Mouse (Mus musculus) liver, adult 2 months (tissue): ENCODE measurements at regions not wholly inside any gene's neighbourhood (a gene's known extent, or its start where the extent isn't known, plus 50 kb on each side); places are given as distances from the start of the nearest gene placed in this dataset.

Experiments
- DNase-seq: peaks from one replicate; pipeline ENCODE4 v3.0.0-alpha.2; 2011; ENCODE audit warnings: low read depth, low spot score; ENCODE audit errors: extremely low read depth
- H3K27ac ChIP-seq: fragments of 200-500 bp; replicated peaks from 2 replicates; pipeline ENCODE4 v1.5.1; 2012; ENCODE audit warnings: low read depth, mild to moderate bottlenecking, control low read depth, inconsistent platforms, low read length; ENCODE audit not compliant: insufficient read depth
- H3K27me3 ChIP-seq: fragments of 200-500 bp; 2 replicates; pipeline ENCODE4 v1.6.1; 2012; ENCODE audit warnings: mild to moderate bottlenecking, moderate library complexity, low read length, inconsistent platforms; ENCODE audit not compliant: control insufficient read depth, insufficient read depth
- H3K36me3 ChIP-seq: fragments of 200-500 bp; 2 replicates; pipeline ENCODE4 v1.6.1; 2012; ENCODE audit warnings: low read length, inconsistent platforms; ENCODE audit not compliant: control insufficient read depth, insufficient read depth
- H3K4me1 ChIP-seq: fragments of 200-500 bp; 2 replicates; pipeline ENCODE4 v1.6.1; 2011; ENCODE audit warnings: low read length; ENCODE audit not compliant: control insufficient read depth, insufficient read depth
- H3K4me3 ChIP-seq: fragments of 200-500 bp; 2 replicates; pipeline ENCODE4 v1.5.1; 2011; ENCODE audit warnings: low read depth, mild to moderate bottlenecking, control low read depth, low read length, moderate library complexity; ENCODE audit not compliant: insufficient read depth
- H3K79me2 ChIP-seq: fragments of 200-500 bp; 2 replicates; pipeline ENCODE4 v1.6.1; 2012; ENCODE audit warnings: inconsistent platforms, mild to moderate bottlenecking, low read length, moderate library complexity; ENCODE audit not compliant: control insufficient read depth, insufficient read depth
- H3K9ac ChIP-seq: fragments of 200-500 bp; 2 replicates; pipeline ENCODE4 v1.6.1; 2012; ENCODE audit warnings: low read depth, mild to moderate bottlenecking, control low read depth, inconsistent platforms, low read length
- CTCF ChIP-seq: fragments of 200-500 bp; IDR thresholded peaks from 2 replicates; pipeline ENCODE4 v1.5.1; 2011; ENCODE audit warnings: low read depth, low read length, control low read depth
- POLR2A ChIP-seq: fragments of 200-500 bp; IDR thresholded peaks from 2 replicates; pipeline ENCODE4 v1.6.1; 2011; ENCODE audit warnings: low read length, control low read depth; ENCODE audit not compliant: insufficient read depth; ENCODE audit errors: extremely low read depth
- WGBS: fragments of 180-500 bp; shearing (Covaris S2); methylation state at CpG from one replicate; pipeline ENCODE4 v1.1.7; 2018; 5-methylcytosine and 5-hydroxymethylcytosine counted together

DNA sequence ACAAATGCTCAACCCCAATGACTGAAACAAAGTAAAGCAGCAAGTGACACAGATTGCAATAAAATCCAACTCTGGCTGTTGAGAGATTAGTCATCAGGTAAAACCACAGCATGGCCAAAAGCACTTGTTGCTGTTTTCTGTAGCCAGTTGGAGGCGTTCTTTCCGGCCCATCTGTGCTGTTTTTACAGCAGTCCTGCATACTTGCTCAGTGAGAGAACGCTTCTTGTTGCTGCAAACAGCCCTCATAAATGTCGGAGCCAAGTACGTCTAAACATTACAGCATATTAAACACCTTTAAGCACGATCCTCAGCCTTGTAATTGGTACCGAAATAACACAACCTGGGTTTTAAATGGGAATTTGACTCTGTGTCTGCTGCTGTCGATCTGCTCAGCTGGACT is 65.6 kb upstream of the Hs3st3a1 start:
- Histone ChIP-seq H3K9ac (no peak overlapping the region), H3K4me1 (no peaks in the 10 kb centered on the region), H3K27ac (no peak overlapping the region), H3K36me3 (no peaks in the 10 kb centered on the region), H3K79me2 (no peaks in the 10 kb centered on the region), H3K27me3 (no peaks in the 10 kb centered on the region), H3K4me3 (no peak overlapping the region)
- TF ChIP-seq CTCF (no peak), POLR2A (no peak)
- WGBS = 84% methylated on average over 8 of the region's 8 CpGs
- no peak for DNase-seq

DNA sequence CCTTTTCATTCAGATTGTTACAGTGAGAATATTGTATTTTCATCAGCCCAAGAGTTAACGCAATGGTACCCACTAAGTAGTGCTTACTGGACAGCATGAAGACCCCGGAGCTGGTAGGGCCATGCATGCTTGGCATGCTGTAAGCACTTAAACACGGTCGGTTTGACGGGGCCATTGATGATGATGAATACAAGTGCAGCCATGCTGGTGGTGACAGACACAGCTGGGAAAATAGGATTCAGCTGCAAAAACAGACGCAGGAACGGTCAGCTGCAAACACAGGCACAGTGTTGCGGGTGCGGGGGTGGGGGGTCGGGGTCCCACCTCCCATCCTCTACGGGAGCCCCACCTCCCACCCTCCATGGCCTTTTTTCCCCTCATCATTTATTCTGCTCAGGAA is 99.7 kb upstream of the Hs3st3a1 start:
- 92% methylated on average over 11 of the region's 11 CpGs for WGBS

DNA sequence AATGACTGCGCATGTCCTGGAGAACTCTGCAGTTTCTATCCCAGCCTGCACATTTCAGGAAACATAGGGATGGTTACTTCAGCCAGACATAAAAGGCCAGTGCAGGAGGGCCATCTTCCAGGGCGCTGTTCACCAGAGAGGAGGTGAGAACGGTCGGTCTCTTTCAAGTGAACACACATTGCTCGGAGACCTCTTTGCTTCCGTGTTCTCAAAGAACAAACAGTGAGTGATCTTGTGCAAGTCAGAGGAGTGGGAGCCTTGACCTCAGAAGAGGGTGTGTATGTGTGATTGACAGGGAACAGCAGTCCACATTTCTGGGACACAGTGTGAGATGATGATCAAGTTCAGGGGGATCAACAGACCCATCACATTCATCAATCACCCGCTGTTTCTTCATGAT is 102.7 kb upstream of the Hs3st3a1 start:
- Histone ChIP-seq H3K9ac (no peak overlapping the region), H3K4me3 (no peak overlapping the region), H3K27me3 (no peaks in the 10 kb centered on the region), H3K36me3 (no peaks in the 10 kb centered on the region), H3K79me2 (no peaks in the 10 kb centered on the region), H3K27ac (no peak overlapping the region), H3K4me1 (no peaks in the 10 kb centered on the region)
- TF ChIP-seq POLR2A = no peak
- 54% methylated on average over 7 of the region's 7 CpGs for WGBS
- no peak for DNase-seq

More for the DNA sequence above, 99.7 kb upstream of the Hs3st3a1 start:
- no peak overlapping the region for H3K27ac ChIP-seq
- no peaks in the 10 kb centered on the region for H3K4me1 ChIP-seq
- TF ChIP-seq CTCF = no peak
- TF ChIP-seq POLR2A = no peak
- DNase-seq = no peak
- H3K36me3 ChIP-seq = no peaks in the 10 kb centered on the region
- H3K4me3 ChIP-seq = no peak overlapping the region
- H3K79me2 ChIP-seq = no peaks in the 10 kb centered on the region
- H3K9ac ChIP-seq = no peak overlapping the region
- no peaks in the 10 kb centered on the region for H3K27me3 ChIP-seq

DNA sequence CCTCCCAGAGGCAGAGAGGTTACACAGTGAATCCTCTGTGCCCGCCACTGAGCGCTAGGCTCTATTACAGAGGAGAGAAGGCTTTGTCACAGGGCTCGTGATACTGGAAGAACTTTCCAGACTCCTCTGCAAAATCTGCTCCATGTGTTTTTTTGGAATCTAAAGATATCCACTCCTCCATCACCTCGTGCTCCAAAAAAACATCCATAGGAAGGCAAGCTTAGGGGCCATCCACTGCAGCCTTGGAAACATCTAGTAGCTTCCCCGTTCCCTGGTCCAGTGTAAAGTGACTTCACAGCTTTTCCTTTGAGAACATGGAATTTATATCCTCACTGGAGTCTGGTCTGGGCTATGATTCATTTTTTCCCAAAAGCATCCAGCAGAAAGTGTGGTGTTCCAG is 103.3 kb upstream of the Hs3st3a1 start:
- H3K9ac ChIP-seq = no peak overlapping the region
- TF ChIP-seq POLR2A (no peak), CTCF (no peak)
- no peak for DNase-seq
- H3K79me2 ChIP-seq = no peaks in the 10 kb centered on the region
- H3K27me3 ChIP-seq = no peaks in the 10 kb centered on the region
- H3K4me3 ChIP-seq = no peak overlapping the region
- H3K36me3 ChIP-seq = no peaks in the 10 kb centered on the region
- 92% methylated on average over 5 of the region's 5 CpGs for WGBS
- no peak overlapping the region for H3K27ac ChIP-seq
- H3K4me1 ChIP-seq = no peaks in the 10 kb centered on the region

DNA sequence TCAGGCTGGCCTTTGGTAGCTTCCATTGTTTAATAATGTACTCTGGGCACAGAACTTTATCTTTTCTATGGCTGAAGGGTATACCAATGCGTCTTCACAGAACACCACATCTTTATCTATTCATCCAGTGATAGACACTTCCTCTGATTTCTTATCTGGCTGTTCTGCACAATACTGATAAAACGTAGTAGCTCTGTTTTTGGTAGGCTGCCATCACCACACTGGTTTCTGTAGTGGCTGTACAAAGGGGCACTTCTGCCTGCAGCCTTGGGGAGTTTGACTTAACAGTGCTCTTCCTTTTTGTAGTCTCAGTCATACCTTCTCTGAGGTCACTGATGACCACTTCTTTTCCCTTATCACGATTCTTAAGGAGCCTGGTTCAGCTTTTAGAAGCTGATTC is 106.0 kb upstream of the Hs3st3a1 start:
- WGBS = 33% methylated on average over 3 of the region's 3 CpGs
- no peak overlapping the region for H3K4me3 ChIP-seq
- H3K4me1 ChIP-seq = no peaks in the 10 kb centered on the region
- H3K9ac ChIP-seq = no peak overlapping the region
- no peak for TF ChIP-seq POLR2A
- no peak for TF ChIP-seq CTCF
- no peaks in the 10 kb centered on the region for H3K36me3 ChIP-seq
- DNase-seq = no peak
- no peaks in the 10 kb centered on the region for H3K79me2 ChIP-seq
- H3K27ac ChIP-seq = no peak overlapping the region
- H3K27me3 ChIP-seq = no peaks in the 10 kb centered on the region

DNA sequence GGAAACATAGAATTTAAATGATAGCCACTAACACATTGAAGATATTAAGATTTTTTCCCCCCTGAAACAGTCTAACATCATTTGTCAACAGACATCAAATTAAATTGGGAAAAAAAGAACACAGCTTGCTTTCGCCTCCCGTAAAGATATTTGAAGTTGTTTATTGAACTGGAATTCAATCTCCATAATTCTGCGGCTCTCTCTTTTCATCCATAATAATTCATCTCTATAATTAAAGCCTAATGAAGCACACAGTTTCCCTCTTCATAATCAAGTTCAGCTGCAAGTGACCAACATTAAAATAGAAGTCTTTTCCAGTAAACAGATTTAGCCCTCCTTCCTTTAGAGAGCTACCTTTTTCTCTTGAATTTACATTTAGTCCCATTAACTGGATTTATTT is 107.4 kb upstream of the Hs3st3a1 start:
- DNase-seq = no peak
- TF ChIP-seq POLR2A (no peak), CTCF (no peak)
- Histone ChIP-seq H3K9ac (no peak overlapping the region), H3K27ac (no peak overlapping the region), H3K36me3 (no peaks in the 10 kb centered on the region), H3K27me3 (no peaks in the 10 kb centered on the region), H3K4me1 (no peaks in the 10 kb centered on the region), H3K79me2 (no peaks in the 10 kb centered on the region), H3K4me3 (no peak overlapping the region)
- WGBS = 95% methylated on average over 3 of the region's 3 CpGs
